In genomic region chr1:135146946-135147701, GRCm38 (mm10) we compare ENCODE assay signal across 8 mouse cellular contexts. TPM values are rescaled to one million over a fixed set of nuclear protein-coding genes. Genes with fewer than 3 reads are reported as not detected.
DNase-seq lines count a peak whose midpoint lies in the region; ATAC-seq and TF ChIP-seq lines count a peak whose summit lies in the region.

No protein-coding gene starts in this region.

- no peak for TF ChIP-seq CTCF in lung, adult 2 months (IDR thresholded peaks at IDR 0.05; ENCODE audit: insufficient read depth, low read length)
- TF ChIP-seq CTCF in testis, adult 2 months (IDR thresholded peaks at IDR 0.05; ENCODE audit: control insufficient read depth, insufficient read depth, insufficient replicate concordance, low read depth, low read length): no peak

- H3K27me3 ChIP-seq in forebrain, embryonic 15.5 days: no peaks in the 10 kb centered on the region
- H3K27me3 ChIP-seq in neural tube, embryonic 14.5 days (ENCODE audit: control insufficient read depth, insufficient read depth, low read length): no peaks in the 10 kb centered on the region
- no peaks in the 10 kb centered on the region for H3K27me3 ChIP-seq in testis, adult 2 months (ENCODE audit: control insufficient read depth, insufficient read depth, low read length)

- H3K27ac ChIP-seq in forebrain, embryonic 15.5 days (replicated peaks): peak overlapping the region; percentile 97
- peak overlapping the region; percentile 98 for H3K27ac ChIP-seq in neural tube, embryonic 14.5 days (ENCODE audit: low read depth, low read length)
- peak overlapping the region; percentile 88 for H3K27ac ChIP-seq in testis, adult 2 months (ENCODE audit: control insufficient read depth, insufficient read depth, low read depth, low read length)

- DNase-seq in ES-CJ7 (ENCODE audit: low read depth, low spot score): peak; percentile 74
- DNase-seq in cerebellum, adult 11-12 months: peak; percentile 87
- peak; percentile 81 for DNase-seq in heart, postnatal 25 days (ENCODE audit: low spot score)
- peak; percentile 71 to 81 for DNase-seq in layer of hippocampus, adult 18-20 months (ENCODE audit: low spot score in 2 of 2)
- peak; percentile 83 for DNase-seq in lung, adult 2 months

- intact Hi-C loops in heart, postnatal 25 days (cut with DNase I): no loop called here

- peaks cover 37% of the 10 kb centered on the region for H3K4me1 ChIP-seq in forebrain, embryonic 15.5 days
- peaks cover 5% of the 10 kb centered on the region for H3K4me1 ChIP-seq in lung, adult 2 months (ENCODE audit: control insufficient read depth, insufficient read depth, low read length)
- H3K4me1 ChIP-seq in neural tube, embryonic 14.5 days (ENCODE audit: control insufficient read depth, insufficient read depth, low read length): peaks cover 24% of the 10 kb centered on the region
- peaks cover 16% of the 10 kb centered on the region for H3K4me1 ChIP-seq in testis, adult 2 months (ENCODE audit: control insufficient read depth, insufficient read depth, low read length)

- TF ChIP-seq POLR2A in lung, adult 2 months (IDR thresholded peaks at IDR 0.05; ENCODE audit: borderline replicate concordance, extremely low read depth, low read depth, low read length): peak; percentile 54; the same call in 1 of the 2 replicates
- TF ChIP-seq POLR2A in testis, adult 2 months (IDR thresholded peaks at IDR 0.05; ENCODE audit: control insufficient read depth, low read depth, low read length): peak; percentile 34

- no peaks in the 10 kb centered on the region; the same call in 1 of the 2 replicates for H3K36me3 ChIP-seq in forebrain, embryonic 15.5 days
- 0 out of 2 replicates have a peak, but pooled peaks cover 5% of the 10 kb centered on the region for H3K36me3 ChIP-seq in neural tube, embryonic 14.5 days (ENCODE audit: control insufficient read depth, insufficient read depth, low read length)
- H3K36me3 ChIP-seq in testis, adult 2 months (ENCODE audit: control insufficient read depth, insufficient read depth, low read length): no peaks in the 10 kb centered on the region

- no peaks in the 10 kb centered on the region for H3K9me3 ChIP-seq in forebrain, embryonic 15.5 days
- H3K9me3 ChIP-seq in neural tube, embryonic 14.5 days (ENCODE audit: control insufficient read depth, low read length): no peaks in the 10 kb centered on the region

- ATAC-seq in forebrain, embryonic 15.5 days (replicated peaks): peak; percentile 72
- ATAC-seq in neural tube, embryonic 14.5 days (ENCODE audit: low read depth): peak; percentile 68

- peak overlapping the region; percentile 100 for H3K4me3 ChIP-seq in forebrain, embryonic 15.5 days
- H3K4me3 ChIP-seq in lung, adult 2 months (replicated peaks; ENCODE audit: extremely low read depth, low read depth, low read length): peak overlapping the region; percentile 99
- H3K4me3 ChIP-seq in neural tube, embryonic 14.5 days (ENCODE audit: low read depth, low read length): peak overlapping the region; percentile 98
- H3K4me3 ChIP-seq in testis, adult 2 months (ENCODE audit: control insufficient read depth, low read depth, low read length): peak overlapping the region; percentile 93

- under 1% methylated on average over 69 of the region's 69 CpGs for WGBS in forebrain, embryonic 15.5 days
- under 1% methylated on average over 69 of the region's 69 CpGs for WGBS in lung, adult 2 months
- WGBS in neural tube, embryonic 14.5 days: under 1% methylated on average over 62 of the region's 69 CpGs

- H3K4me2 ChIP-seq in forebrain, embryonic 15.5 days (replicated peaks): peak overlapping the region; percentile 75
- peak overlapping the region; percentile 92 for H3K4me2 ChIP-seq in neural tube, embryonic 14.5 days (ENCODE audit: low read depth, low read length)

- H3K9ac ChIP-seq in forebrain, embryonic 15.5 days (replicated peaks): peak overlapping the region; percentile 100
- H3K9ac ChIP-seq in neural tube, embryonic 14.5 days (replicated peaks; ENCODE audit: low read depth, low read length): peak overlapping the region; percentile 99

RNA-seq across cellular contexts. Expression of gene Arl8a, which starts 0.5 kb away (rescaled TPM):
- 301 and 307 TPM in 2 replicates for polyA plus RNA-seq in forebrain, embryonic 15.5 days (2015; fragmentation: Nextera tagmentation; extraction: Ambion mirVana)
- 10 to 100 TPM; 17.9 to 20.3 TPM for total RNA-seq in heart, postnatal 25 days (2021)
- 100 to 1,000 TPM; 248 to 258 TPM for total RNA-seq in layer of hippocampus, adult 18-20 months (2021)
- polyA plus RNA-seq in lung, adult 2 months (2012; rRNA removed): 66.5 and 84.7 TPM in 2 replicates
- 335 and 370 TPM in 2 replicates for polyA plus RNA-seq in neural tube, embryonic 14.5 days (2014; fragmentation: Nextera tagmentation; extraction: Ambion mirVana)
- polyA plus RNA-seq in testis, adult 2 months (2012; rRNA removed): 16.9 and 20.6 TPM in 2 replicates

RNA-seq across cellular contexts. Expression of gene Ptpn7, which starts 14.6 kb away (rescaled TPM):
- polyA plus RNA-seq in forebrain, embryonic 15.5 days (2015; fragmentation: Nextera tagmentation; extraction: Ambion mirVana): 0.23 and 0.24 TPM in 2 replicates
- under 1 TPM; 0.44 to 0.50 TPM for total RNA-seq in heart, postnatal 25 days (2021)
- total RNA-seq in layer of hippocampus, adult 18-20 months (2021): not detected
- polyA plus RNA-seq in lung, adult 2 months (2012; rRNA removed): 6.9 and 7.3 TPM in 2 replicates
- polyA plus RNA-seq in neural tube, embryonic 14.5 days (2014; fragmentation: Nextera tagmentation; extraction: Ambion mirVana): 0.15 and 0.58 TPM in 2 replicates
- 2.6 TPM in 2 replicates for polyA plus RNA-seq in testis, adult 2 months (2012; rRNA removed)

RNA-seq across cellular contexts. Expression of gene Gpr37l1, which starts 20.4 kb away (rescaled TPM):
- polyA plus RNA-seq in forebrain, embryonic 15.5 days (2015; fragmentation: Nextera tagmentation; extraction: Ambion mirVana): 0.31 and 0.33 TPM in 2 replicates
- total RNA-seq in heart, postnatal 25 days (2021): 1 to 10 TPM in 1 of 2 experiments, under 1 TPM in 1; 0.81 to 1.1 TPM
- total RNA-seq in layer of hippocampus, adult 18-20 months (2021): 100 to 1,000 TPM; 195 to 208 TPM
- 0.95 and 2.0 TPM in 2 replicates for polyA plus RNA-seq in lung, adult 2 months (2012; rRNA removed)
- 0.94 and 0.95 TPM in 2 replicates for polyA plus RNA-seq in neural tube, embryonic 14.5 days (2014; fragmentation: Nextera tagmentation; extraction: Ambion mirVana)
- 0.07 TPM in 1 of 2 replicates, not detected in the other for polyA plus RNA-seq in testis, adult 2 months (2012; rRNA removed)

RNA-seq across cellular contexts. Expression of gene Lgr6, which starts 42.0 kb away (rescaled TPM):
- 0.41 and 0.61 TPM in 2 replicates for polyA plus RNA-seq in forebrain, embryonic 15.5 days (2015; fragmentation: Nextera tagmentation; extraction: Ambion mirVana)
- total RNA-seq in heart, postnatal 25 days (2021): 10 to 100 TPM; 14.6 to 17.5 TPM
- 1 to 10 TPM; 1.3 to 2.6 TPM for total RNA-seq in layer of hippocampus, adult 18-20 months (2021)
- polyA plus RNA-seq in lung, adult 2 months (2012; rRNA removed): 4.1 and 4.7 TPM in 2 replicates
- 1.4 TPM in 2 replicates for polyA plus RNA-seq in neural tube, embryonic 14.5 days (2014; fragmentation: Nextera tagmentation; extraction: Ambion mirVana)
- polyA plus RNA-seq in testis, adult 2 months (2012; rRNA removed): 3.0 and 3.8 TPM in 2 replicates

Comparison
In these comparisons a context has a peak if more than half of its experiments do, and no peak if none do; other contexts are left out.
1. Peak in every context shown above with its lines: DNase-seq, ATAC-seq, H3K4me3 ChIP-seq and H3K27ac ChIP-seq.